Mouse (Mus musculus): ENCODE data around the gene Tmem59l.

GRCm38 (mm10) chr8:70440246-70440645, 46.9 kb downstream of the Tmem59l start:
- no peak for TF ChIP-seq POLR2A (IDR thresholded peaks at IDR 0.05; ENCODE audit: insufficient read depth, low read depth, low read length)
- TF ChIP-seq EP300 (IDR thresholded peaks at IDR 0.05; ENCODE audit: insufficient read depth, low read depth, low read length) = no peak

Measured in heart, adult 2 months (tissue).